Mouse (Mus musculus): ENCODE data around the gene Nmrk1.

DNA sequence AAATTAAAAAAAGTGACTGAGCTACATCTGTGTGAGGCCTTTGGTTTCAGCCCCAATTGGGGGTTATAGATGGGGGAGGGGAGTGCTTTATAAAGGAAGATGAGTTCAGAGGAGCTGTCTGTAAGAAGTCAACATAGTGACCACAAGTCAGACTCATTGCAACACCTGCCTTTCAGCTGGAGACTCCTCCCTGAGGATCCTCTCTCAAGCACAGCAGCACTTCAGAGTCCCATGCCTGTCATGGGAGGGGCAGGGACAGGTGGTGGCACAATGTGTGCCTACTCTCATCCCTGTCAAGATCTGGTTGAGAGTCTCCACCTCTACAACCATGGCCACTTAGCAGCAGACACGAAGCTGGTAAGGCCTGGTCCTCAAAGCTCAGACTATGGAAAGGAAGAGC lies 12.1 kb upstream of the Nmrk1 start:
- TF ChIP-seq CTCF (IDR thresholded peaks at IDR 0.05; ENCODE audit: low read depth, low read length): no peak
- no peak for TF ChIP-seq GATA1 (IDR thresholded peaks at IDR 0.05; ENCODE audit: borderline replicate concordance, low read length)
- no peak for TF ChIP-seq TAL1 (conservative IDR thresholded peaks at IDR 0.05; ENCODE audit: low read depth, low read length)
